Mouse (Mus musculus): ENCODE data around the gene Serinc2.

- no peak for TF ChIP-seq CTCF (IDR thresholded peaks at IDR 0.05; ENCODE audit: borderline replicate concordance, extremely low read depth, insufficient read depth, insufficient read length)
- TF ChIP-seq POLR2A (IDR thresholded peaks at IDR 0.05; ENCODE audit: borderline replicate concordance, extremely low read depth, insufficient read depth, insufficient read length, poor library complexity, severe bottlenecking): no peak
These were observed 43.6 kb upstream of the Serinc2 start for GRCm38 (mm10) chr4:130322567-130322966.

Data from brain, embryonic 14.5 days (tissue).